Mouse (Mus musculus) midbrain, embryonic 11.5 days (tissue): ENCODE results near the gene Apom. TPM values are rescaled to one million over a fixed set of nuclear protein-coding genes. Genes with fewer than 3 reads are reported as not detected.

ENCODE experiments used
- ATAC-seq: fragments of 200-750 bp; cut with Nextera tagmentation; 2 replicates; pipeline ENCODE4 v1.8.0; 2017; ENCODE audit warnings: moderate TSS enrichment, moderate library complexity; ENCODE audit not compliant: low FRiP score
- DNase-seq: peaks from one replicate; pipeline ENCODE4 v3.0.0; 2015; ENCODE audit warnings: low spot score; ENCODE audit errors: missing footprints
- H3K27ac ChIP-seq: fragments of 300-500 bp; sonication (generic); 2 replicates; pipeline ENCODE4 v1.5.1; 2014; ENCODE audit warnings: low read depth, low read length
- H3K27me3 ChIP-seq: fragments of 300-500 bp; sonication (generic); 2 replicates; pipeline ENCODE4 v1.6.1; 2014; ENCODE audit warnings: mild to moderate bottlenecking, low read length, moderate library complexity, mixed read lengths; ENCODE audit not compliant: control insufficient read depth, insufficient read depth
- H3K36me3 ChIP-seq: fragments of 300-500 bp; sonication (generic); 2 replicates; pipeline ENCODE4 v1.6.1; 2014; ENCODE audit warnings: mild to moderate bottlenecking, low read length, moderate library complexity, mixed read lengths; ENCODE audit not compliant: control insufficient read depth, insufficient read depth
- H3K4me1 ChIP-seq: fragments of 300-500 bp; sonication (generic); 2 replicates; pipeline ENCODE4 v1.6.1; 2014; ENCODE audit warnings: low read length; ENCODE audit not compliant: control insufficient read depth, insufficient read depth
- H3K4me2 ChIP-seq: fragments of 300-500 bp; sonication (generic); 2 replicates; pipeline ENCODE4 v1.6.1; 2014; ENCODE audit warnings: mild to moderate bottlenecking, moderate library complexity
- H3K4me3 ChIP-seq: fragments of 300-500 bp; sonication (generic); 2 replicates; pipeline ENCODE4 v1.5.1; 2014; ENCODE audit warnings: low read depth, low read length
- H3K9ac ChIP-seq: fragments of 300-500 bp; sonication (generic); 2 replicates; pipeline ENCODE4 v1.6.1; 2014; ENCODE audit warnings: low read length
- H3K9me3 ChIP-seq: fragments of 300-500 bp; sonication (generic); 2 replicates; pipeline ENCODE4 v1.6.1; 2016; ENCODE audit warnings: low read length; ENCODE audit not compliant: control insufficient read depth
- WGBS: fragments of 180-500 bp; shearing (Covaris S2); extraction: QIAGEN DNeasy Blood & Tissue Kit; methylation state at CpG from one replicate; pipeline ENCODE4 v1.1.7; 2014; 5-methylcytosine and 5-hydroxymethylcytosine counted together
- polyA plus RNA-seq: library from polyadenylated mRNA; unstranded; fragments of >200 nt; fragmentation: Nextera tagmentation; extraction: Ambion mirVana; gene quantifications from 2 replicates; pipeline ENCODE4 v1.2.1, GENCODE M21; 2014

Gene Apom
- polyA plus RNA-seq, 1 experiment from 2014 or later, result 0.45 TPM

DNA sequence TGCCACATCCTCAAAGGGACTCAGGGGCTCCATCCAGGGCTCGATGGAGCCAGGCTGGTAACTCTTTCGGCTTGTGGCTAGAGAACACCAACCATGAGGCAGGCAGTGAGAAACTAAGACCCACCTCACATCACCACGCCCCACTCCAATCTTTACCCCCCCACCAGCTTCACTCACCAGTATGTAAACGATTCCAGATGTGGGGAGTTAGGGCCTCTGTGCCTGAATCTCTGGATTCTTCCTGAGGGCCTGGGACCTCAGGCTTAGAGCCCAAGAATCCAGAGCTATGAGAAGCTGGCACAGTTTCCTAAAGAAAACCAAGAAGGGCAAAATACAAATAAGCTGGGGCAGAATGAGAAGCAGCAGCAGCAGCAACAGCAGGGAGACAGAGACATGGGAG is 22.1 kb upstream of the Apom start:
- no peak for ATAC-seq
- no peak overlapping the region for H3K4me2 ChIP-seq
- WGBS, result 92% methylated on average over 4 of the region's 4 CpGs

GRCm38 (mm10) chr17:35153077-35153476 is 21.2 kb upstream of the Apom start:
- Histone ChIP-seq H3K9ac (no peak overlapping the region), H3K4me2 (no peak overlapping the region), H3K9me3 (no peaks in the 10 kb centered on the region), H3K27ac (no peak overlapping the region), H3K4me1 (no peaks in the 10 kb centered on the region), H3K4me3 (no peak overlapping the region), H3K36me3 (peaks cover 76% of the 10 kb centered on the region), H3K27me3 (no peaks in the 10 kb centered on the region)
- DNase-seq (no peak), ATAC-seq (no peak)
- WGBS, result 94% methylated on average over 9 of the region's 9 CpGs

More for the DNA sequence above, 22.1 kb upstream of the Apom start:
- H3K9me3 ChIP-seq, result no peaks in the 10 kb centered on the region
- no peak overlapping the region for H3K27ac ChIP-seq
- H3K9ac ChIP-seq, result no peak overlapping the region
- H3K27me3 ChIP-seq, result no peaks in the 10 kb centered on the region
- H3K4me3 ChIP-seq, result no peak overlapping the region
- peaks cover 84% of the 10 kb centered on the region for H3K36me3 ChIP-seq
- no peaks in the 10 kb centered on the region for H3K4me1 ChIP-seq
- no peak for DNase-seq

DNA sequence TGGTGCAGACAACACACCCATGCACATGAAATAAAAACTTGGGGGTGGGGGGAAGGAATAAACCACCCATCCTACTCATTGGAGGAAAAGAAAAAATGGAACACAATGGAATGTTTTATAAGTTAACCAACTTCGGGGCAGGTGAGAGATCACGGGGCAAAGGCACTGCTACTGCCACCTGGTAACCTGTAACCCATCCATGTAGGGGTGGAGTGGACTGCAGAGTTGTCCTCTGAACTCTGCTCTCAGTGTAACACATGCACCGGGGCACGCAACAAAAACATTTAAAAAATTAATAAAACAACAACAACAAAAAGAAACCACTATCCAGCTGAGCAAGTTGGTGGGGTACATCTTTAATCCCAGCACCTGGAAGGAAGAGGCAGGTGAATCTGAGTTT is 20.3 kb upstream of the Apom start:
- Histone ChIP-seq H3K27ac (no peak overlapping the region), H3K9me3 (no peaks in the 10 kb centered on the region), H3K4me2 (no peak overlapping the region), H3K27me3 (no peaks in the 10 kb centered on the region), H3K4me1 (no peaks in the 10 kb centered on the region), H3K36me3 (peaks cover 67% of the 10 kb centered on the region), H3K4me3 (no peak overlapping the region), H3K9ac (no peak overlapping the region)
- ATAC-seq, result no peak
- no peak for DNase-seq
- 96% methylated on average over 4 of the region's 4 CpGs for WGBS

GRCm38 (mm10) chr17:35147922-35148639 is 16.2 kb upstream of the Apom start:
- Histone ChIP-seq H3K27ac (no peak overlapping the region), H3K36me3 (peaks cover 66% of the 10 kb centered on the region), H3K9me3 (no peaks in the 10 kb centered on the region; the same call in 1 of the 2 replicates), H3K9ac (no peak overlapping the region), H3K4me2 (no peak overlapping the region), H3K27me3 (no peaks in the 10 kb centered on the region; the same call in 1 of the 2 replicates), H3K4me3 (no peak overlapping the region), H3K4me1 (no peaks in the 10 kb centered on the region)
- 72% methylated on average over 5 of the region's 5 CpGs for WGBS
- 0 out of 2 replicates have a peak, but pooled peaks have one; percentile 16 for ATAC-seq
- DNase-seq, result no peak

GRCm38 (mm10) chr17:35147348-35147747 is 15.5 kb upstream of the Apom start:
- 61% methylated on average over 3 of the region's 3 CpGs for WGBS
- H3K9me3 ChIP-seq, result no peaks in the 10 kb centered on the region; the same call in 1 of the 2 replicates
- H3K4me1 ChIP-seq, result no peaks in the 10 kb centered on the region
- no peak overlapping the region for H3K9ac ChIP-seq
- no peak for ATAC-seq
- no peak overlapping the region for H3K4me2 ChIP-seq
- no peak overlapping the region; the same call in 1 of the 2 replicates for H3K27ac ChIP-seq
- H3K27me3 ChIP-seq, result no peaks in the 10 kb centered on the region; the same call in 1 of the 2 replicates
- DNase-seq, result peak; percentile 90
- no peak overlapping the region for H3K4me3 ChIP-seq
- H3K36me3 ChIP-seq, result peaks cover 66% of the 10 kb centered on the region

DNA sequence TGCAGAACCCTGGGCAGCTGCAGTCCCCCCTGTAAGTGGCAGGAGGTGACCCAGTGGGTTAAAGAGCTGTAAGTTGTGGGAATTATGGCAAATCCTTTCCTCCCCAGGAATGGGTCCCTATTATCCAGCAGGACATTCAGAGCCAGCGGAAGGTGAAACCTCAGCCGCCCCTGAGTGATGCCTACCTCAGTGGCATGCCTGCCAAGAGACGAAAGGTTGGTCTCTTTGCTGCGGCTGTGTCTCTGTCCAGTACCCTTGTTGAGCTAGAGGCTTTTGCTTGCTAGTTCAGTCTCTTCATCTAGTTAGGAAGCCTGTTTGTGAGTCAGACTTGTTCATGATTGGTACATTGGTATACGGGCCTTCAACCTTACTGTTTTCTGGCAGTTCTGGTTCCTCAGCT is 14.3 kb upstream of the Apom start:
- ATAC-seq (no peak), DNase-seq (no peak)
- Histone ChIP-seq H3K9me3 (no peaks in the 10 kb centered on the region; the same call in 1 of the 2 replicates), H3K36me3 (peaks cover 66% of the 10 kb centered on the region), H3K4me1 (no peaks in the 10 kb centered on the region), H3K4me2 (no peak overlapping the region), H3K27me3 (no peaks in the 10 kb centered on the region; the same call in 1 of the 2 replicates), H3K4me3 (no peak overlapping the region), H3K27ac (no peak overlapping the region), H3K9ac (no peak overlapping the region)
- 87% methylated on average over 5 of the region's 5 CpGs for WGBS

DNA sequence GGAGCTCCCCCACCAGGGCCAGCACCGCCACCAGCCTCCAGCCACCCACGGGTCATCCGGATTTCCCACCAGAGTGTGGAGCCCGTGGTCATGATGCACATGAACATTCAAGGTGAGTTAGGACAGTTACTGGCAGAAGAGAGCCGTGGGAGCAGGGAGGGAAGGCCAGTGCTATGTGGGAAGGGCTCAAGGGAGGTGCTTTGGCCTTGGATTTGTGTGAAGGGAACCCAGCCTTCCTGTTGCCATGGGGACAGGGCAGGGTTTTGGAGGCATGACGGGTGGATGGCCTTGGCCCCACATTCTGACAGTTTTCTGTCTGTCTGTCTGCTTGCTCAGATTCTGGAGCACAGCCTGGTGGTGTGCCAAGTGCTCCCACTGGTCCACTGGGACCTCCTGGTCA is 10.1 kb upstream of the Apom start:
- no peak for DNase-seq
- Histone ChIP-seq H3K4me1 (peaks cover 4% of the 10 kb centered on the region), H3K9ac (no peak overlapping the region), H3K4me2 (no peak overlapping the region), H3K27ac (no peak overlapping the region), H3K9me3 (no peaks in the 10 kb centered on the region; the same call in 1 of the 2 replicates), H3K36me3 (peaks cover 64% of the 10 kb centered on the region), H3K4me3 (no peak overlapping the region), H3K27me3 (no peaks in the 10 kb centered on the region; the same call in 1 of the 2 replicates)
- no peak for ATAC-seq
- 93% methylated on average over 6 of the region's 6 CpGs for WGBS

DNA sequence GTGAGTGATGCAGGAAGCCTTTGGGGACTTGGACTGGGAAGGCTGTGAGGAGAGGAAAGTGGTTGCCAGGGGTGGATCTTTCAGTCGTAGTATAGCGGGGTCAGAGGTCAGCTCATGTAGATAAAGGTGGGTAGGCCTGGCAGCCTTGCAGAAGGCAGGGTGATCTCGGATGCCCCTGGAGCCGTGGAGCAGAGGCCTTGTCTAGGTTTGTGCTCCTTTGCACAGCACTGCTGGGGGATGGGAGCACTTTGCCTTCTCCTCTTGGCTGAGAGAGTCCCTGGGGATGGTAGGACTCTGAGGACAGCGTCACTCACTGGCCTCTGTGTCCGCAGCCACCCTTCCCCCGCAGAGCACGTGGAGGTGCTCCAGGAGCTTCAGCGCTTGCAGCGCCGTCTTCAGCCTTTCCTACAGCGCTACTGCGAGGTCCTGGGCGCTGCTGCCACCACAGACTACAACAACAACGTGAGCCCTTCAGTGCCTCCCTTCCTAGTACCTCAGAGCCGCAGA is 8.7 kb upstream of the Apom start:
- Histone ChIP-seq H3K27ac (no peak overlapping the region), H3K27me3 (no peaks in the 10 kb centered on the region; the same call in 1 of the 2 replicates), H3K4me2 (no peak overlapping the region), H3K9ac (no peak overlapping the region), H3K9me3 (no peaks in the 10 kb centered on the region; the same call in 1 of the 2 replicates), H3K4me3 (no peak overlapping the region), H3K4me1 (peaks cover 12% of the 10 kb centered on the region), H3K36me3 (peaks cover 54% of the 10 kb centered on the region)
- ATAC-seq, result no peak
- 84% methylated on average over 15 of the region's 16 CpGs for WGBS
- no peak for DNase-seq

DNA sequence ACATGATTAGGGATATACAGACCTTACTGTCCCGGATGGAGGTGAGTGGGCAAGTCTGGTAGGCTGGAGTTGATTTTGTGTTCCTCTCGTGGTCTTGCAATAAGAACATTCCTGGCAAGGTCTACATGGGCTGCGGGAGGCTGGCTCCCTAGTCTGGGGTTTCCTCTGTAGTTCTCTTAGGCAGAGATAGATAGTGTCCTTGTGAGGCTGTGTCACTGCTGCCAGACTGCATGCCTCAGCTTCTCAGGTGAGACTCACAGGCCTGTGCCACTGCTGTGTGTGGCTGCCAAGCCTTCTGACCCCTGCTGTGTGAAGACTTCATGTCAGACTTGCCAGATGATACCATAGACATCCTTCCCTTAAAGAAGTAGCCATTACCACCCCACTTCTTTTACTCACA is 7.4 kb upstream of the Apom start:
- H3K36me3 ChIP-seq, result peaks cover 41% of the 10 kb centered on the region
- no peak overlapping the region for H3K9ac ChIP-seq
- no peaks in the 10 kb centered on the region; the same call in 1 of the 2 replicates for H3K9me3 ChIP-seq
- H3K4me2 ChIP-seq, result no peak overlapping the region
- DNase-seq, result no peak
- no peaks in the 10 kb centered on the region; the same call in 1 of the 2 replicates for H3K27me3 ChIP-seq
- no peak overlapping the region for H3K27ac ChIP-seq
- no peak overlapping the region for H3K4me3 ChIP-seq
- no peak for ATAC-seq
- H3K4me1 ChIP-seq, result peaks cover 12% of the 10 kb centered on the region
- WGBS, result 95% methylated on average over 3 of the region's 3 CpGs
